Mouse (Mus musculus): ENCODE data around the gene Skap1.

- TF ChIP-seq POLR2A (IDR thresholded peaks at IDR 0.05; ENCODE audit: borderline replicate concordance, control insufficient read depth, low read depth, low read length) (no peak), CTCF (IDR thresholded peaks at IDR 0.05; ENCODE audit: control insufficient read depth, insufficient read depth, low read length) (no peak)
Observed at GRCm38 (mm10) chr11:96505841-96506240, 41.4 kb downstream of the Skap1 start.
